Mouse (Mus musculus): ENCODE measurements around the gene Eif2b3.

GRCm38 (mm10) chr4:116995131-116995797 is 23.9 kb upstream of the Eif2b3 start, which contains the start of gene Hectd3:
- TF ChIP-seq GATA1 (IDR thresholded peaks at IDR 0.05; ENCODE audit: borderline replicate concordance, low read length): no peak
- TF ChIP-seq CTCF (IDR thresholded peaks at IDR 0.05; ENCODE audit: low read depth, low read length): no peak
- no peak for TF ChIP-seq POLR2AphosphoS5 (IDR thresholded peaks at IDR 0.05; ENCODE audit: insufficient replicate concordance, low read depth, low read length)
- TF ChIP-seq GATA2 (IDR thresholded peaks at IDR 0.05; ENCODE audit: borderline replicate concordance, low read depth, low read length): no peak

Measured in G1E (cell line).